Mouse (Mus musculus): ENCODE data around the gene Taok3.

Gene Taok3

DNA sequence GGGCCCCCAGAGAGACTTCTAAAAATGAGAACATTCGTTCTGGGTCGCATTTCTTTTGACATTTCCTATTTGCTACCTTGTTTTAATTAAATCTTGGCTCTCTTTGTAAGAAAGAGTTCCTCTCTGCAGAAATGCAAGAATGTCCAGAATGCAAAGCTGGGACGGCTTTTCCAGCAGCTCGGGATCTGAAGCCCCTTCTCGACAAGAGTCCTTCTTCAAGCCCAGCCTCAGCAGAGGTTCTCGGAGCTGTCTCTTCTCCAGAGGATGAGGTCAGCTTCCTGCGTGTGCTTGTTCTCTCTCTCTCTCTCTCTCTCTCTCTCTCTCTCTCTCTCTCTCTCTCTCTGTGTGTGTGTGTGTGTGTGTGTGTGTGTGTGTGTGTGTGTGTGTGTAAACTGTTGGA is 2.2 kb upstream of the Taok3 start:
- no peak for DNase-seq (ENCODE audit: low spot score)

- no peak for DNase-seq (ENCODE audit: low spot score)
Observed at GRCm38 (mm10) chr5:117118220-117118619, 1.7 kb upstream of the Taok3 start.

DNA sequence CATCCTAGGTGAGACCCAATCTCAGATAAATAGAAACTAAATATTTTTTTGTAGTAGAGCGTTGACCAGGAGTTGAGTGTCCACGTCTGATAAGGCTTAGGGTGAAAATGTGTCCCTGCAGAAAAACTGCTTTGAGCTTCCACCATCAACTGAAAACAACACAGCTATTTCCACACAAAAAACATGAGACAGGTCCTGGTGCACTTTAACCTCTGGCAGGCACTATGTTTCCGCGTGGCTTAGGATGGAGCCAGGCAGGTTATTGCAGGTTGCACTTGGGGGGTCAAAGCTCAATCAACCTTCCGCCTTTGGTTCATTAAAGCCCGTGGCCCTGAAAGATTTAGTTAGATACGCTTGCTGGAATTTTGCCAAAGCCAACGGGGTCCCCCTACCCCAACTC is 1.1 kb upstream of the Taok3 start:
- DNase-seq (ENCODE audit: low spot score), result no peak

DNA sequence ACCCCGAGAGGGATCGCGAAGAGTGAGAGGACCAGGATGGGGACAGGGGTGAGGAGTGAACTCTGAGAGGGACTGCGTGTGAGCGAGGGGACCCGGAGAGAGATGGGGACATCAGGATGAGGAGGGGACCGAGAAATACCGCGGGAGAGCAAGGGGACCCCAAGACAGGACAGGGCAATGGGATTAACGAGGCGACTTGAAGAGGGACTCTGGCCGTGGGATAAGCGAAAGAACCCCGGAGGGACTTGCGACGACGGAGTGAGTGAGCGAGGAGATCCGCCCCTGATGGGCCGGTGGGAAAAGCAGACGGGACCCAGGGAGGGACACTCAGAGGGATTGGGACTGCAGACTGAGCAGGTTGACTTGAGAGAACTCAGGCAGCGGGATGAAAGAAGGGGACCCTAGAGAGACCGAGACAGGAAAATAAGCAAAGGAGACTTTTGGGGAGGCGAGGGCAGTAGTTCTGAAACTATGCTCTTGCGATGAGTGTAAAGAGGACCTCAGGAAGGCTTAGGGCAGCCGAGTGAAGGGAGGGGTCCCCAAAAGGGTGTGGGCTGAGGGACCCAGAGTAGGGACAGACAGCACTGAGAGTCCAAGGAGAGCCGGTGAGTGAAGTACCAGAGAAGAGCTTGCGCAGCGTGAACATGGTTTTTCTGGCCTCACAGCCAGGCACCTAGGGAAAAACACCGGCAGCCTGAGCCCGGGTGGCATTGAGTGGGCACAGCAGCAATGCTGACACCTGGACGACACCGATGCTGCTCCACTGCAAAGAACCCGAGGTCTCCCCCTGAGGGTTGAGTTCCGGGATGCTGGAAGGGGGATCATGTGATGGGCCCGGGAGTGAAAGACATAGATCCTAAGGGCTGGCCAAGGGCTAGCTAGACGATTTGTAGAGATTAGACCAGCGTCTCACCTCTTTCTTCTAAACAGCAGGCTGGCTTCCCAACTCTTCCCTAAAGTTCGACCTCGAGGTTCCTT is 849 bp downstream of the Taok3 start:
- no peak for DNase-seq (ENCODE audit: low spot score)

- DNase-seq (ENCODE audit: low spot score), result no peak
Observed at GRCm38 (mm10) chr5:117121657-117122056, 1.7 kb downstream of the Taok3 start.

DNA sequence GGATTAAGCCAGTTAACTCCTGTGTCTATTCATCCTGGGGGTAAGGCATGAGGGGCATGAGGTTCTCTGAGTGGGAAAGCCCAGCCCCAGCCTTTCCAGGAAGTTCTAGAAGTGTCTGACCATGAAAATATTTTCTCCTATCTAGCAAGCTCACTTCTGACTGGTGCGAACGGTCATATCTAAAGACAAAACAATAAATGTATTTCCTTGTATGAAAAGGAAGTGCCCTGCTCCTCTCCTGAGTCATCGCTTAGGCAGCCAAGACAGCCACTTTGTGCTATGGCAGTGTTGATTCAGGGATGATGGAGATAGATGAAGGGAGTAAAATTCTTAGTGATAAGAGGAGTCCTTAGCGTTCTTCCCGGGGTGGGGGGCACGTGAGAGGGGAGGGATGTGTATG is 3.2 kb downstream of the Taok3 start:
- DNase-seq (ENCODE audit: low spot score), result no peak

DNA sequence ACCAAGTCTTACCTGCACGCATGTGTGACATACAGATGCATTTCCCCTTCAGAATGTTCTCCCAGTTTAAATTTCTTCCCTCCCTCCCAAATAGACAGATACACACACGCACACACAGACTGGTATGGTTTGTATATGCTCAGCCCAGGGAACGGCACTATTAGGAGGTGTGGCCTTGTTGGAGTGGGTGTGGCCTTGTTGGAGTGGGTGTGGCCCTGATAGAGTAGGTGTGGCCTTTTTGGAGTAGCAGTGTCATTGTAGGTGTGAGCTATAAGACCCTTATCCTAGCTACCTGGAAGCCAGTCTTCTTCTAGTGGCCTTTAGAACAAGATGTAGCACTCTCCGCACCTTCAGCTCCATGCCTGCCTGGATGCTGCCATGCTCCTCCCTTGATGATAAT is 3.9 kb downstream of the Taok3 start:
- no peak for DNase-seq (ENCODE audit: low spot score)

DNA sequence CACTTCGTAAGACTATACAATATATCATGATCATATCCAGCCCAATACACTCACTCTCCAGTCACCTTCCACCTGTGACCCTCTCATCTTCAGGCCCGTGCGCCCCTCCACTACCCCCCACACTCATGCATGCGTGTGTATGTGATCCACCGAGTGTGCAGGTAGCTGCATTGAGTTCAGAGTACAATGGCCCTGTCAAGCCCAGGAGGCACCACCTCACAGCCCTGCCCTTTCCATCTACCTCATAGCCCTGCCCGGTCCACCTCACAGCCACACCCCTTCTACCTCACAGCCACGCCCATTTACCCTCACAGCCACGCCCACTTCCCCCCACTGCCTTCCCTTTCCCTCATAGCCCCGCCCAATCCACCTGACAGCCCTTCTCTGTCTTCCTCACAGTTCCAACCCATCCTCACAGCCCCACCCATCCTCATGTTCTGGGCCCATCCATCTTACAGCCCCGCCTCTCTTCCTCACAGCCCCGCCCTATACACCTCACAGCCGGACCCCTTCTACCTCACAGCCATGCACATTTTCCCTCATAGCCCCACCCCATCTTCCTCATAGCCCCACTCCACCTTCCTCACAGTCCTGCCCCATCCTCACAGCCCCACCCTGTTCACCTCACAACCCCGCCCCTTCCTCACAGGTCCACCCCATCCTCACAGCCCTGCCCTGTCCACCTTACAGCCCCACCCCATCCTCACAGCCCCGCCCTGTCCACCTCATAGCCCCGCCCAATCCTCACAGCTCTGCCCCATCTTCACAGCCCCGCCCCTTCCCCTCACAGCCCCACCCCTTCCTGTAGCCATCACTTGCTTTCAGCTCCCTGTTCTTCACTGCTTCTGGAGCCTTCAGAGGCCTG is 5.8 kb downstream of the Taok3 start:
- no peak for DNase-seq (ENCODE audit: low spot score)

- no peak for DNase-seq (ENCODE audit: low spot score)
Observed at GRCm38 (mm10) chr5:117127051-117127450, 7.1 kb downstream of the Taok3 start.

DNA sequence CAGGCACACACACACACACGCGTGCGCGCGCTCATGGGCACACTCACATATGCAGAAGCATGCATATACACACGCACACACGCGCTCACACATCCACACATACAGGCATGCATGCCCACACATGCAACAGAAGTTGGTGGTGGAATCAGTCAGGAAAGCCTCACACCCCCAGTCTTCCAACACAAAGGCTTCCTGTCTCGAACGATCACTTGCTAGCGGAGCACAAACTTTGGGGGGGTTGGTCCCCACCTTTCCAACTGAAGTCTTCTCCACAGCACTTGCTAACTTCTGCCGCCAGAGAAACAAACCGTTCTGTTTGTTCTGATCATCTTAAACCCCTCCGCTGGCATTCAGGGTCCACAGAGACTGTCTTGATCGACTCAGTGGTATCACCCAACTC is 10.8 kb downstream of the Taok3 start:
- no peak for DNase-seq (ENCODE audit: low spot score)

DNA sequence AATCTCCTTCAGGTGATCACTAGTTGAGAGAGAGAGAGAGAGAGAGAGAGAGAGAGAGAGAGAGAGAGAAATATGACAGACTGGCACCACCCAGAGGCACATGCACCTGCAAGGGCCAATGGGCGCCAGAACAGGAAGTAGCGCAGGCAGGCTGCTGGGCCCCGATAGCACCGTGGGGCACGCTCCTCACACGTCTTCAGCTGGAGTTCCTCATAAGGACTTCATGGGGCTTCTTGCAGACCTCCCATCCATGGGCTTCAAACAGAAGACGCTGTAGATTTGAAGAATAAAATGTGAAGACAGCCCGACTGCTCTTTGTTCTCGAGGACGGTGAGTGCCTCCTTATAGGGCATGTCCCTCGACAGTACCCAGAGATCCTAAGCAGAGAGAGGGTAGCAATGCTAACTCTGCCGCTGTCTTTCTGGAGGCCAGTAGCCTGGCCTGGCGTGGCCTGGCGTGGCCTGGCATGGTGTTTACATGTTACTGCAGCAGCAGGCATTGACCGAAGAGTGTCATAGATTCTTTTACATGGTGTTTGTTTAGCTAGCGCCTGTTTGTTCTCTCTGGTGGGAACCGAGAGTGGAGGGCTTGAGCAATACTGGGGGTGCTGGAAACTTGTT is 13.6 kb downstream of the Taok3 start:
- DNase-seq (ENCODE audit: low spot score), result no peak

GRCm38 (mm10) chr5:117134066-117134888 is 14.3 kb downstream of the Taok3 start:
- no peak for DNase-seq (ENCODE audit: low spot score)

- DNase-seq (ENCODE audit: low spot score), result no peak
Observed at GRCm38 (mm10) chr5:117134889-117135456, 15.0 kb downstream of the Taok3 start.

- no peak for DNase-seq (ENCODE audit: low spot score)
Observed at GRCm38 (mm10) chr5:117135869-117136268, 15.9 kb downstream of the Taok3 start.

- no peak for DNase-seq (ENCODE audit: low spot score)
Observed at GRCm38 (mm10) chr5:117136570-117136969, 16.6 kb downstream of the Taok3 start.

DNA sequence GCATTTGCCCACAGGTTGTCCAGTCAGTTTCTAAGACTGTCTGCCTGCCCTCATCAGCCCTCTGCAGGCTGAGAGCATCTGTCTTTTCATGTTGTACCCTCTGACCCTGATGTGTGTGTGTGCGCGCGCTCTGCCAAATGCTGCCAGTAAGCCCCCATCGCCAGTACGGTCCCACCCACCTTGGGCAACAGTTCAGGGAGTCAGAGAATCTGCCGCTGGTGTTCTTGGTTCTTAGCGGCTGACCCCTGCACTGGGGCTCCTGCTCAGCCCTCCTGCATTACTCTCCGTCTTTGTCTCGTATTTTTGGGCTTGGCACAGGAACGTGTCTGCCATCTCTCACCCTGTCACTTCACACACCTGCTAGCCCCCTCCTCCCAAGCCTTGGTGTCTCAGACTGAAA is 17.1 kb downstream of the Taok3 start:
- DNase-seq (ENCODE audit: low spot score), result no peak

- no peak for DNase-seq (ENCODE audit: low spot score)
Observed at GRCm38 (mm10) chr5:117137594-117137993, 17.7 kb downstream of the Taok3 start.

DNA sequence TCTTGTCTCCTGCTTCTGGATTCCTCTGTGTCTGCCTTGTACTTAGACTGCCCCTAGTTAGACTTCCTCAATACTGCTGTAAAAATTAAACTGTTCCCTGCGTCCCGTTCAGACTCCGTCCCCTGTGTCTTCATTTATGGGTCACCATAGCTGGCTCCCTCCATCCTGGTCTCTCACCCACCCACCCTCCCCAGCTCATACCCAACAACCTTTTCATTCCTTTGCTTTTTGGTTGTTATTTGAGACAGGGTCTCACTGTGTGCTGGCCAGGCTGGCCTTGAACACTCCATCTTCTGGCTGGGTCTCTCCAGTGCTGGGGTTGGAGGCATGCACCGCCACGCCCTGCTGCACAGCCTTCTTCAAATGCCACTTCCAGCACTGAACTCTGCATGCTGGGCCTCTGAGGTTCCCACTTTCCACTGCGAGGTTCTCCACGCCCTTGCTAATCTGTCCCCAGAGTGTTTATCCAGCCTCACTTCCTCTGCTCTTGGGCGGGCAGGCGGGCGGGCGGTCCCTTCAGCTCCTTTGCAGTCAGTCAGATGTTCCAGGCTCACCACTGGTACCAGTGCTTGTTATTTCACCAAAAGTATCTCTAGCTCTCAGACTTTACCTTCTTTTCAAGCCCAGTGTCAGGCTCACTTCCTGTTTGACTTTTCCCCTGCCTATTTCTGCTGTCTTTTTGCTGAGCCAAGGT is 18.5 kb downstream of the Taok3 start:
- DNase-seq (ENCODE audit: low spot score), result no peak

GRCm38 (mm10) chr5:117139822-117140221 is 19.9 kb downstream of the Taok3 start:
- no peak for DNase-seq (ENCODE audit: low spot score)

- DNase-seq (ENCODE audit: low spot score), result no peak
Observed at GRCm38 (mm10) chr5:117140374-117140773, 20.4 kb downstream of the Taok3 start.

- no peak for DNase-seq (ENCODE audit: low spot score)
Observed at GRCm38 (mm10) chr5:117143721-117144135, 23.8 kb downstream of the Taok3 start.

Measured in urinary bladder, postnatal 25 days (tissue).